Mouse (Mus musculus) brain, embryonic 14.5 days (tissue): ENCODE measurements at regions not wholly inside any gene's neighbourhood (a gene's known extent, or its start where the extent isn't known, plus 50 kb on each side); places are given as distances from the start of the nearest gene placed in this dataset.

ENCODE experiments used
- CTCF ChIP-seq: fragments of 200-500 bp; IDR thresholded peaks from 2 replicates; pipeline ENCODE4 v1.5.1; 2012; ENCODE audit warnings: inconsistent platforms, mild to moderate bottlenecking, moderate library complexity, borderline replicate concordance; ENCODE audit not compliant: insufficient read depth, insufficient read length; ENCODE audit errors: extremely low read depth
- POLR2A ChIP-seq: fragments of 200-500 bp; IDR thresholded peaks from 2 replicates; pipeline ENCODE4 v1.6.1; 2012; ENCODE audit warnings: mild to moderate bottlenecking, inconsistent platforms, borderline replicate concordance; ENCODE audit not compliant: poor library complexity, insufficient read depth, insufficient read length, severe bottlenecking; ENCODE audit errors: extremely low read depth

- TF ChIP-seq CTCF (no peak), POLR2A (no peak)
These were observed 100.0 kb upstream of the Frmd6 start for GRCm38 (mm10) chr12:70725326-70725725.
